Mouse (Mus musculus): Measurements from ENCODE around the gene Tmsb10. TPM values are rescaled to one million over a fixed set of nuclear protein-coding genes. Genes with fewer than 3 reads are reported as not detected.

The Tmsb10 gene
- polyA plus RNA-seq, 1 experiment from 2014 or later = 2,490 TPM

DNA sequence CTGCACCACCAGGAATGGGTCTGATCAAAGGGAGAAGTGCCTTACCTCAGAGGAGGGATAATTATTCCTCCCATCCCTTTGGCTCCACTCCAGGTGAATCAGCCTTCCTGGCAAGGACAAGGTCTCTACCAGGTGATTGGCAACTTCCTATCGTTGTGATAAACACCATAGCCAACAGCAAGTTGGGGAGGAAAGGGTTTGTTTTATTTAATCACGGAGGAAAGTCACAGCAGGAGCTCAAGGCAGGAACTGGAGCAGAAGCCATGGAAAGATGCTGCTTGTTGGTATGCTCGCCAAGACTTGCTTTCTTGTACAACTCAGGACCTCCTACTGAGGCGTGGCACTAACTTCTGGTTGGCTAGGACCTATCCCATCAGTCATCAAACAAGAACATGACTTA lies 47.3 kb downstream of the Tmsb10 start:
- DNase-seq (ENCODE audit: low spot score) = no peak

Other genes with a start within 250 kb of the Tmsb10 start
- 4.3 and 4.4 TPM in 2 replicates for gene Tcf7l1, start 169.5 kb downstream of the Tmsb10 start, polyA plus RNA-seq (2015; fragmentation: Nextera tagmentation; extraction: Ambion mirVana)
- 33.2 and 41.1 TPM in 2 replicates for gene Kcmf1, start 58.8 kb downstream of the Tmsb10 start, polyA plus RNA-seq (2015; fragmentation: Nextera tagmentation; extraction: Ambion mirVana)